Mouse (Mus musculus) kidney, embryonic 15.5 days (tissue): ENCODE results near the gene Cyb5d1. TPM values are rescaled to one million over a fixed set of nuclear protein-coding genes. Genes with fewer than 3 reads are reported as not detected.

Experiments used
- ATAC-seq: fragments of 200-750 bp; cut with Nextera tagmentation; replicated peaks from 2 replicates; pipeline ENCODE4 v1.8.0; 2017; ENCODE audit warnings: moderate TSS enrichment; ENCODE audit not compliant: low FRiP score
- H3K27ac ChIP-seq: fragments of 300-500 bp; sonication (generic); 2 replicates; pipeline ENCODE4 v1.5.1; 2015; ENCODE audit warnings: mild to moderate bottlenecking, inconsistent platforms
- H3K27me3 ChIP-seq: fragments of 300-500 bp; sonication (generic); 2 replicates; pipeline ENCODE4 v1.6.1; 2015; ENCODE audit warnings: inconsistent platforms
- H3K36me3 ChIP-seq: fragments of 300-500 bp; sonication (generic); 2 replicates; pipeline ENCODE4 v1.6.1; 2015; ENCODE audit warnings: inconsistent platforms
- H3K4me1 ChIP-seq: fragments of 300-500 bp; sonication (generic); 2 replicates; pipeline ENCODE4 v1.6.1; 2015; ENCODE audit warnings: inconsistent platforms
- H3K4me2 ChIP-seq: fragments of 300-500 bp; sonication (generic); 2 replicates; pipeline ENCODE4 v1.6.1; 2015; ENCODE audit warnings: moderate library complexity, mild to moderate bottlenecking, inconsistent platforms
- H3K4me3 ChIP-seq: fragments of 300-500 bp; sonication (generic); replicated peaks from 2 replicates; pipeline ENCODE4 v1.5.1; 2015; ENCODE audit warnings: mild to moderate bottlenecking, inconsistent platforms
- H3K9ac ChIP-seq: fragments of 300-500 bp; sonication (generic); 2 replicates; pipeline ENCODE4 v1.6.1; 2015; ENCODE audit warnings: mild to moderate bottlenecking, inconsistent platforms
- H3K9me3 ChIP-seq: fragments of 300-500 bp; sonication (generic); replicated peaks from 2 replicates; pipeline ENCODE4 v1.6.1; 2016; ENCODE audit warnings: inconsistent platforms
- WGBS: fragments of 180-500 bp; shearing (Covaris S2); methylation state at CpG from one replicate; pipeline ENCODE4 v1.1.7; 2015; ENCODE audit warnings: mixed read lengths; 5-methylcytosine and 5-hydroxymethylcytosine counted together
- polyA plus RNA-seq: library from polyadenylated mRNA; unstranded; fragments of >200 nt; fragmentation: Nextera tagmentation; extraction: Ambion mirVana; gene quantifications from 2 replicates; pipeline ENCODE4 v1.2.1, GENCODE M21; 2015

The Cyb5d1 gene
- polyA plus RNA-seq, 1 experiment from 2014 or later = 30.5 TPM

DNA sequence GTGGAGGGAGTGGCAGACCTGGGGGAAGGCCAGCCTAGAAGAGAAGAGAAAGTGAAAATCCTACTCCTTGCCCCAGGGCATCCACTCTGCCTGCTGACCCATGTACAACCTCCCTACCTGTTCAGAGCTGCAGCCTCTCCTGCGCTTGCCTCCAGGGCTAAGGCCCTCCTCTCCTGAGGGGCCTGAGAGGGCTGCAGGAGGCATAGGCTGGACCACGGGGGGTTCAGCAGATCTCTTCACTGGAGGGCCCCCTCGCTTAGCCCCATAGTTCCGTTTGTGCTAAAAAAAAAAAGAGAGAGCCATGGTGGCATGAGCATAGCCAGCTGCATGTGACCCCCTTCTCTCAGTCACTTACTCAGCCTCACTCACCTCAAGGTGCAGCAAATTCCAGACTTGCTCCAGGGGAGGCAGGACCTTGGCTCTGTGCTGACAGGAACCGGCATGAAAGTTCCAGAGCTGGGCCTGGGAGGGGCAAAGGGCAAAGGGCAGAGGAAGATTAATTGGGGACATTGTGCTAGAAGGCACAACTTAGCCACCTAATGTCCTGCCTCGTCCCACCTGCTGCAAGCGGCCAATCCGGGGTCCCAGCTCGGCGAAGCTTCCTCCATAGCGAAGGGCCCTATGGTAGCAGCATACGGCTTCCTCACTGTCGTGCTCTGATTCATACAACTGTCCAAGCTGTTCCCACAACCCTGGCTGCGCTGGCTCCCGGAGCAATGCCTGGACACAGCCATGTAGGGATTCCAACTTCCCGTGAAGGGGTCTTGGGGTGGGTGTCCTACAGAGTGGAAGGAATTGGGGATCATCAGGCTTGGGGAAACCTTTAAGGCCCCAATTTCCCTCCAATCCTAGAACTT, 11.7 kb upstream of the Cyb5d1 start:
- no peaks in the 10 kb centered on the region for H3K9me3 ChIP-seq
- 82% methylated on average over 16 of the region's 16 CpGs for WGBS
- no peak overlapping the region for H3K9ac ChIP-seq
- no peaks in the 10 kb centered on the region for H3K27me3 ChIP-seq
- peaks cover 64% of the 10 kb centered on the region for H3K36me3 ChIP-seq
- H3K4me1 ChIP-seq = peaks cover 32% of the 10 kb centered on the region
- peak overlapping the region; percentile 97; the same call in 1 of the 2 replicates for H3K27ac ChIP-seq
- peak overlapping the region; percentile 77; the same call in 1 of the 2 replicates for H3K4me3 ChIP-seq
- H3K4me2 ChIP-seq = no peak overlapping the region
- ATAC-seq = no peak

DNA sequence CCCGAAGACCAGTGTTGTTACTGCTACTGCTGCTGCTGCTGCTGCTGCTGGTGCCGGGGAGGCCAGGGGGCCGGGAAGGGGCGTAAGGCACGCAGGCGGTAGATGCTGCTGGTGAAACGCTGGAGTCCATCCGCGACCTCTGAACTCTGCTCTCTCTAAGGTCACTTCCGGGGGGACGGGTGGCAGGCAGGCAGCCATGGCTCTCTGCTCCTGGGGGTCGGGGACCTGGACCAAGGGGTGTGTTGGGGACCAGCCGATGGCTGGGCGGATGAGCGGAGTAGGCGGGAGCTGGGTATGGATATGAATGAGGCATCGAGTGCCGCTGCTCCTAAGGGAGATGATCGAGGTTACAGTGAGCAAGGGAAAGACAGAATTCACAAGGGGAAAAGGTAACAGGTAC, 10.9 kb upstream of the Cyb5d1 start:
- no peak overlapping the region for H3K27ac ChIP-seq
- H3K9me3 ChIP-seq = no peaks in the 10 kb centered on the region
- no peak overlapping the region for H3K4me3 ChIP-seq
- no peak overlapping the region for H3K9ac ChIP-seq
- 90% methylated on average over 19 of the region's 19 CpGs for WGBS
- no peak overlapping the region for H3K4me2 ChIP-seq
- ATAC-seq = no peak
- no peaks in the 10 kb centered on the region for H3K27me3 ChIP-seq
- peaks cover 32% of the 10 kb centered on the region for H3K4me1 ChIP-seq
- peaks cover 71% of the 10 kb centered on the region for H3K36me3 ChIP-seq

DNA sequence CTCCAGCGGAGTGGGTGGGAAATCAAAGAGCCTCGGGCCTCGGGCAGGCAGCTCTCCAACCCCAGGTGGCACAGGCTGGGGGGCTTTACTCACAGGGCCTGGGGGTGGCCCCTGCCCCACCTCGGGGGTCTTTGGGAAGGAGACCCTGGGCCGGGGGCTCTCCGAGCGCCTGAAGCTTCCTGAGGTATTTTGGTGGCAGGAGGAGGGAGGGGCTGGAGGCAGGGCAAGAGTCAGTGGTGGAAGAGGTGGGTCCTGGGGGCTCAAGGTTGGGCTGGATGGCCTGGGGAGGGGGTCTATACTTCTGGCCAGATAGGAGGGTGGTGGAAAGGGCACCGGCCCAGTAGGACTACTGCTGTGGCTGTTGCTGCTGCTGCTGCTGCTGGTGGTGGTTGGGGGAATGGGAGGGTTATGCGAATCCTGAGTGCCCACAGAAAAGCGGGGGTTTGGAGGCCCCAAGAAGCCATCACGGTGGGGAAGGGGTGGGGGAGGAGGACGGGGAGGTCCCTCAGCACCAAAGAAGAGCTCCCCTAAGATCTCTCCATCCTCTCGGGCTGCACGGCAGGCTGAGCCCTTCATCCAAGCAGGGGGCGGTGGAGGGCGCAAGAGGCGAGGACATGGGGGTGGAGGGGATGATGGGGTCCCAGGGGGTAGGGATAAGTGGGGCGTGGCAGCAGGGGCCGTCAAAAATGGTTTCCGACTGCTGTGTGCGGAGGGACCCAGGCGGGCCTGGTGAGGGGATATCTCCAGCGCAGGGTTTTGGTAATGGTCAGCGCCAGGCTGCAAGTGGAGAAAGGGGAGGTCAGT, 10.2 kb upstream of the Cyb5d1 start:
- H3K4me3 ChIP-seq = no peak overlapping the region
- H3K27ac ChIP-seq = no peak overlapping the region
- ATAC-seq = no peak
- WGBS = 90% methylated on average over 23 of the region's 24 CpGs
- H3K36me3 ChIP-seq = peaks cover 77% of the 10 kb centered on the region
- no peak overlapping the region for H3K9ac ChIP-seq
- no peaks in the 10 kb centered on the region for H3K9me3 ChIP-seq
- H3K4me1 ChIP-seq = peaks cover 37% of the 10 kb centered on the region
- no peak overlapping the region for H3K4me2 ChIP-seq
- H3K27me3 ChIP-seq = 0 out of 2 replicates have a peak, but pooled peaks cover 2% of the 10 kb centered on the region

DNA sequence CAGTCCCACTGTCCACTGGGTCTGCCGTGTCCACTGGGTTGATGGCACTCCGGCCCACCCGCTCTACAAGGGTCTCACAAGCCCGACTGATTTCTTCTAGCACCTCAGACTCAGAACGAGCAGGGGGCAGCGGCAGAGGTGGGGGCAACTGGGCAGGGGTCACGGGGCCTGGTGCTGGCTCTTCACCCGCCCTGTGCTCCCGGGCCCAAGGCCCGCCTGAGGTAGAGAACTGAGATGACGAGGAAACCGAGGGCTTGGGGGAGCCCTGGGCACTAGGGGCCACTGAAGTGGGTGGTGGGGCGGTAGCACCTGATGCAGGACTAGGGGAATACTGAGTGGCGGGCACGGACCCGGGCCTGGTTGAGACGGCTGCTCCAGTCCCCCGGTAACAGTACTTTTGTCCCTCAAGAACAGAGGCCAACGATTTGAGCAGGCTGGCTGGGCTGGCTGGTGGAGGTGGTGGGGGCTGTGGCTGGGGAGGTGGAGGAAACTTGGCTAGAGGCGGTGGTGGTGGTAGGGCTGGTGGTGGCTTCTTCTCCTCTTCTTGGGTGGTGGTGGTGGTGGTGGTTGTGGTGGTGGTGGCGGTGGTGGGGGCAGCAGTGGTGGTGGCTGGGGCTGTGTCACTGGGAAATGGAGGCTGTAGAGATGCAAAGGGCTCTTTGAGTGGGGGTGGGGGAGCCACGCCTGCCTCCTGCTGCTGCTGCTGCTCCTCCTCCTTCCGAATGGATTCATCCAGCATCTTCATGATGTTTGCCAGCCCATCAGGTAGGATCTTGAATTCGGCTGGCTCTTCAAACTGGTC, 9.4 kb upstream of the Cyb5d1 start:
- 91% methylated on average over 24 of the region's 24 CpGs for WGBS
- Histone ChIP-seq H3K27me3 (0 out of 2 replicates have a peak, but pooled peaks cover 3% of the 10 kb centered on the region), H3K27ac (no peak overlapping the region), H3K9me3 (no peaks in the 10 kb centered on the region), H3K4me3 (no peak overlapping the region), H3K4me1 (peaks cover 41% of the 10 kb centered on the region), H3K36me3 (peaks cover 85% of the 10 kb centered on the region), H3K9ac (no peak overlapping the region), H3K4me2 (no peak overlapping the region)
- ATAC-seq = no peak

DNA sequence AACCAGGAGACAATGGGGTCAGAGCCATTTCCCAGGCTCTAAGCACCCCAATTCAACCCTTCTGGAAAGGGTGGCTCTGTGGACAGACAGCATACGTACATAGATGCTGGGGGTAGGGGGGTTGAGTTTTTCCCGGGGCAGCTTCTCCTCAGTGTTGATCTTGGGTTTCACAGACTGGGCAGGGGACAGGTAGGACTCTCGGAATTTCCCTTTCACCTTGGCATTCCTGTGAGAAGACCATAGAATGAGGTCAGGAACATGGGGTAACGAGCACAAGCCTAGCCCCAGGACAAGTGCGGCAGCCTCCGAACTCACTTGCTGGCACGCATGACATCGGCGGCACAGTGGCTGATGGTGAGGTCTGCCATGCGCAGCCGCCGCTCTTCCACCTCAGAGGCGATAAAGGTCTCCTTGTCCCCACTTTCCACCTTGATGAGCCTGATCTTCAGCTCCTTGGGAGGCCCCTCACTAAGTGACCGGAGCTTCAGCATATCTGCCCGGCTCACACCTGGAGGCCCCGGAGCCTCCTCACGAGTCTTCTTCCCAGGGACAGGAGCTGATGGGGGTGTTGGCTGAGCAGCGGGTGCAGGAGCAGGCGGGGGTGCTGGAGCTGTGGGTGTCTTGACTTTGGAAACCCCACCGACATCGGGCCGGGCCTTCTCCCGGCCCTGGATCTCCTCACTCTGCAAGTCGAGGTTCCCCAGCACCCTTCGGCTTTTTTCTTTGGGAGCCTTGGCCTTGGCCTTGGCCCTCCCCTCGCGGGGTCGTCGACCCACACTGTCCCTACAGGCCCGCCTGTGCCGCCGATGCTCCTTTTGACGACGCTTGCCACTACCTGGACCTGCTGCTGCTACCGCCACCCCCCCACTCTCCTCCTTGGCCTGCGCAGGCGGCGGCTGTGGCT, 8.5 kb upstream of the Cyb5d1 start:
- WGBS = 92% methylated on average over 38 of the region's 38 CpGs
- H3K27me3 ChIP-seq = 0 out of 2 replicates have a peak, but pooled peaks cover 3% of the 10 kb centered on the region
- H3K4me3 ChIP-seq = no peak overlapping the region
- ATAC-seq = no peak
- H3K4me1 ChIP-seq = peaks cover 45% of the 10 kb centered on the region
- H3K27ac ChIP-seq = no peak overlapping the region
- H3K36me3 ChIP-seq = peaks cover 92% of the 10 kb centered on the region
- no peaks in the 10 kb centered on the region for H3K9me3 ChIP-seq
- no peak overlapping the region for H3K4me2 ChIP-seq
- no peak overlapping the region for H3K9ac ChIP-seq

DNA sequence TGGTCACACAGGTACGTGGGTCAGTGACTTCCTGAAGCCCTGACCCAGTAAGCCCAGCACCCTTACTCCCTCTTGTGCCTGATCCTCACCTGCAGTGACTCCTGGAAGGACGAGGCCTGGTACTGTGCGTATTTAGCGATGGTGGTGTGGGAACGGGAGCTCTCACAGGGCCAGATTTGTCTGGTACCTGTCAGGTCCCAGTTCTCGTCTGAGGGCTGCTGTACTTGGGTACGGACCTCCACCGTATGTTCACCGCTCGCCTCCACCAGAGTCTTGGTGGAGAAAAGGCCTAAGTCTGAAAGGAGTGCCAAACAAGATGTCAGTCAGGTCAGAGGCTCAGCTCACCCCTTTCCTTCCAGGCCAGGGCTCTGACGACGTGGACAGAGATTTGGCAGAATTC, 6.6 kb upstream of the Cyb5d1 start:
- H3K4me1 ChIP-seq = peaks cover 47% of the 10 kb centered on the region
- H3K9me3 ChIP-seq = no peaks in the 10 kb centered on the region
- H3K4me3 ChIP-seq = no peak overlapping the region

DNA sequence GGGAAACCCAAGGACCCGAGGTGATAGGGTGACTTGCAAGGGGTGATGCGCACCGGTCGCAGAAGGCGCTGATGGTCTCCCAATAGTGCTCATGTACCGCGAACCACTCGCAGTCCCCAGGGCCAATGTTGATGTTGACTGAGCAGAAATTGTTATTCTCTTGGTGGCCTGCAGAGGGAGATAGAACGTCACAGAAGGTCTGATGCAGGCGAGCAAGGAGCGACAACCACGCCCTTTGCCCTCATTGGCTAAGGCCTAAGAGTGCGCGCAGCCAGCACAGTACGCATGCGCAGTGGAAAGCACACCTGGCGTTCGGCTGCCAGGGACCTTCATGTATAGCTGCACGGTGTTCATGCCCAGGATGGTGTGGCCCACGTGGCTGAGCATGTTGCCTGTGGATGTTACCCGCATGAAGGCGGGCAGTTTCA, 5.8 kb upstream of the Cyb5d1 start:
- WGBS = 21% methylated on average over 22 of the region's 22 CpGs

More for the DNA sequence above, 6.6 kb upstream of the Cyb5d1 start:
- H3K27me3 ChIP-seq = 0 out of 2 replicates have a peak, but pooled peaks cover 3% of the 10 kb centered on the region
- peaks cover 81% of the 10 kb centered on the region for H3K36me3 ChIP-seq
- no peak for ATAC-seq
- 0 out of 2 replicates have a peak overlapping the region, but pooled peaks have one; percentile 16 for H3K27ac ChIP-seq
- no peak overlapping the region for H3K4me2 ChIP-seq
- H3K9ac ChIP-seq = no peak overlapping the region
- WGBS = 86% methylated on average over 12 of the region's 12 CpGs

DNA sequence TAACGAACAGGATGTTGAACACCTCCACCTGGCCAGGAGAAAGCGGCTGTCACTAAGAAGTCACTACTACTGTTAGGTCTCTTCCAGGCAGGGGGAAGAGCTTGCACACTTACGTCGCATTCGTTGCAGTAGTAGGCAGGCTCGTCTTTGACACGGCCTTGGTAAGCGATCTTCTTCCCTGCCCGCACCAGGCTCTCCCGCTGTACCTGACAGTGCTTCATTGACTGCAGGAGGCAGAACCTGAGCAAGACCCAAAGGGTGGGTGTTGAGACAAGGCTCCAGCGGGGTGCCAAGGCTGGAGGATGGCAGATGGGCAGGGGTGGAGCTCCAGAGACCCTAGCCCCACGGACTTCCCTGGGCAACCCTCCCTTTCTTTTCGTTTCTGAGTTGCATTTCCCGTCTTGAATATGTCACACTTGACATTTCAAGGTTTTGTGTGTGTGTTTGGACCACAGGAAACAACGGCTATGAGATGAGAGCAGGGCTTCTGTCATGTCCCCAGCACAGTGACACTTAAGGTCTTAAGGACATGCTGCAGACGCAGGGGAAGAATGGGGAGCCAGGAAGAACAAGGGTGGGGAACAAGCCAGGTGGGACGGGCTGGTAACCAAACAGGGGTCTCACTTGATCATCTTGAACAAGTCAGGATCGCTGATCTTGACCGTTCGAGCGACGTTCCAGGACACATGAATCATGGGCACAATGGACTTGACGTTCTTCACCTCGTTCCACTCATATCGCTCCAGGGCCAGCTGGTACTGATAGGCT, 4.8 kb upstream of the Cyb5d1 start:
- Histone ChIP-seq H3K9ac (0 out of 2 replicates have a peak overlapping the region, but pooled peaks have one; percentile 8), H3K9me3 (no peaks in the 10 kb centered on the region), H3K27ac (no peak overlapping the region), H3K4me1 (peaks cover 57% of the 10 kb centered on the region), H3K27me3 (0 out of 2 replicates have a peak, but pooled peaks cover 3% of the 10 kb centered on the region), H3K4me3 (peak overlapping the region; percentile 19; the same call in 1 of the 2 replicates), H3K4me2 (peak overlapping the region; percentile 84), H3K36me3 (peaks cover 63% of the 10 kb centered on the region)
- WGBS = 78% methylated on average over 25 of the region's 25 CpGs
- ATAC-seq = no peak

More for the DNA sequence above, 5.8 kb upstream of the Cyb5d1 start:
- H3K27ac ChIP-seq = 0 out of 2 replicates have a peak overlapping the region, but pooled peaks have one; percentile 16
- ATAC-seq = peak; percentile 74
- H3K9me3 ChIP-seq = no peaks in the 10 kb centered on the region
- no peak overlapping the region for H3K9ac ChIP-seq
- H3K27me3 ChIP-seq = 0 out of 2 replicates have a peak, but pooled peaks cover 3% of the 10 kb centered on the region
- H3K36me3 ChIP-seq = peaks cover 73% of the 10 kb centered on the region
- H3K4me2 ChIP-seq = no peak overlapping the region
- peaks cover 55% of the 10 kb centered on the region for H3K4me1 ChIP-seq
- H3K4me3 ChIP-seq = no peak overlapping the region

DNA sequence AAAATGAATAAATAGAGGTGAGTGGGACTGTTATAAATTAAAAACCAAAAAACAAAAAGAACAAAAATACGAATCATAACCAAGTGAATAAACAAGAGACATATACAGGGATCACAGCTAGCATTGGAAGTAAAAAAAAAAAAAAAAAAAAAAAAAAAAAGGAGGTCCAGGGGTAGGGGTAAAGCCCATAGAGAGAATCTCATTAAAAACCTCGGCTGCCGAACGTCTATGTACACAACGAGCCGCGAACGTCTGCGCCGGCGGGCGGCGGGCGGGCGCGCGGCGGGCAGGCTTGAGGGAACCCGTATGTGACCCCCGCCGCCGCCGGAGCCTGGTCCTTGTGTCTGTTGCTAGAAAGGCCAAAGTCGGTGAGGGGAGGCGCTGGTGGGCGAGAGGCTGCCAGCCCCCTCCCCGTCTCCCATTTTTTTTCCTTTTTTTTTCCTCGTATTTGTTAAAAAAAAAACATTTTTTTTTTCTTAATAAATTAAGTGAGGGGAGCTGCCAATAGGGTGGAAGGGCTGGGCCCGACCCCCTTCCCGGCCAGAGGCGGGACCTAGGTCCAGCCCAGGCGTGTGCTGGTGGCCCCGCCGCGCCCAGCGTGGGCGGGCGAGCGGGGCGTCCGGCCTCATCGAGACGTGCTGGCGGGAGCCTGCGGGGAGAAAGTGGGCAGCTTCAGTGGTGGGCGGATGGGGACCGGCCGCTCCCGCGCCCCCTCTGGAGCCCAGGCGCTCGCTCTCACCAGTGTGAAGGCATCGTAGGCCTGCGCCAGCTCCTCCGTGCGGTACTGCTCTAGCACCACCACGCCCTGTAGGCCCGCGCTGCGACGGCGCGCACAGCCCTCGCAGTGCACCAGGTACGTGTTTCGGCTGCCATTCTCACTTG, 4.0 kb upstream of the Cyb5d1 start:
- H3K4me3 ChIP-seq = peak overlapping the region; percentile 19
- peaks cover 55% of the 10 kb centered on the region for H3K36me3 ChIP-seq
- peaks cover 58% of the 10 kb centered on the region for H3K4me1 ChIP-seq
- H3K9me3 ChIP-seq = no peaks in the 10 kb centered on the region
- 0 out of 2 replicates have a peak, but pooled peaks cover 3% of the 10 kb centered on the region for H3K27me3 ChIP-seq
- 35% methylated on average over 66 of the region's 66 CpGs for WGBS
- peak overlapping the region; percentile 8; the same call in 1 of the 2 replicates for H3K9ac ChIP-seq
- 0 out of 2 replicates have a peak overlapping the region, but pooled peaks have one; percentile 39 for H3K27ac ChIP-seq
- peak overlapping the region; percentile 84 for H3K4me2 ChIP-seq
- no peak for ATAC-seq
